Mouse (Mus musculus) liver, embryonic 15.5 days (tissue): ENCODE results near the gene Dusp16. TPM values are rescaled to one million over a fixed set of nuclear protein-coding genes. Genes with fewer than 3 reads are reported as not detected.

Experiments
- ATAC-seq: fragments of 200-750 bp; cut with Nextera tagmentation; 2 replicates; pipeline ENCODE4 v1.8.0; 2017; ENCODE audit warnings: moderate number of reproducible peaks, mild to moderate bottlenecking, moderate library complexity; ENCODE audit not compliant: insufficient read depth
- H3K27ac ChIP-seq: fragments of 300-500 bp; sonication (generic); replicated peaks from 2 replicates; pipeline ENCODE4 v1.5.1; 2015; ENCODE audit warnings: mild to moderate bottlenecking, inconsistent platforms
- H3K27me3 ChIP-seq: fragments of 300-500 bp; sonication (generic); 2 replicates; pipeline ENCODE4 v1.6.1; 2015; ENCODE audit warnings: mild to moderate bottlenecking, inconsistent platforms
- H3K36me3 ChIP-seq: fragments of 300-500 bp; sonication (generic); replicated peaks from 2 replicates; pipeline ENCODE4 v1.6.1; 2015; ENCODE audit warnings: moderate library complexity, mild to moderate bottlenecking, inconsistent platforms
- H3K4me1 ChIP-seq: fragments of 300-500 bp; sonication (generic); replicated peaks from 2 replicates; pipeline ENCODE4 v1.6.1; 2015; ENCODE audit warnings: inconsistent platforms
- H3K4me2 ChIP-seq: fragments of 300-500 bp; sonication (generic); 2 replicates; pipeline ENCODE4 v1.6.1; 2015; ENCODE audit warnings: moderate library complexity, mild to moderate bottlenecking, inconsistent platforms
- H3K4me3 ChIP-seq: fragments of 300-500 bp; sonication (generic); replicated peaks from 2 replicates; pipeline ENCODE4 v1.5.1; 2015; ENCODE audit warnings: mild to moderate bottlenecking, inconsistent platforms
- H3K9ac ChIP-seq: fragments of 300-500 bp; sonication (generic); 2 replicates; pipeline ENCODE4 v1.6.1; 2015; ENCODE audit warnings: moderate library complexity, mild to moderate bottlenecking, inconsistent platforms
- H3K9me3 ChIP-seq: fragments of 300-500 bp; sonication (generic); replicated peaks from 2 replicates; pipeline ENCODE4 v1.6.1; 2016; ENCODE audit warnings: inconsistent platforms
- WGBS: fragments of 180-500 bp; shearing (Covaris S2); methylation state at CpG from one replicate; pipeline ENCODE4 v1.1.7; 2015; ENCODE audit warnings: mixed read lengths; ENCODE audit not compliant: insufficient replicate concordance; 5-methylcytosine and 5-hydroxymethylcytosine counted together
- polyA plus RNA-seq: library from polyadenylated mRNA; unstranded; fragments of >200 nt; fragmentation: Nextera tagmentation; extraction: Ambion mirVana; gene quantifications from 2 replicates; pipeline ENCODE4 v1.2.1, GENCODE M21; 2015

The Dusp16 gene
- polyA plus RNA-seq, 1 experiment from 2014 or later: 5.1 TPM

GRCm38 (mm10) chr6:134719156-134719555 lies 73.3 kb downstream of the Dusp16 start:
- peaks cover 58% of the 10 kb centered on the region for H3K36me3 ChIP-seq
- H3K27me3 ChIP-seq: no peaks in the 10 kb centered on the region
- no peak overlapping the region for H3K9ac ChIP-seq
- no peak overlapping the region for H3K27ac ChIP-seq
- H3K4me1 ChIP-seq: peaks cover 20% of the 10 kb centered on the region
- no peak overlapping the region for H3K4me3 ChIP-seq
- H3K9me3 ChIP-seq: no peaks in the 10 kb centered on the region
- ATAC-seq: no peak
- 50% methylated on average over 5 of the region's 5 CpGs for WGBS
- H3K4me2 ChIP-seq: no peak overlapping the region

- H3K27ac ChIP-seq: no peak overlapping the region
- no peaks in the 10 kb centered on the region for H3K9me3 ChIP-seq
- H3K27me3 ChIP-seq: no peaks in the 10 kb centered on the region
- H3K4me2 ChIP-seq: no peak overlapping the region
- H3K4me3 ChIP-seq: no peak overlapping the region
- peaks cover 61% of the 10 kb centered on the region for H3K36me3 ChIP-seq
- no peak for ATAC-seq
- no peak overlapping the region for H3K9ac ChIP-seq
- H3K4me1 ChIP-seq: peaks cover 20% of the 10 kb centered on the region
- WGBS: 73% methylated on average over 11 of the region's 11 CpGs
These were observed 73.8 kb downstream of the Dusp16 start for GRCm38 (mm10) chr6:134718668-134719065.

GRCm38 (mm10) chr6:134717886-134718667 lies 74.3 kb downstream of the Dusp16 start:
- no peak for ATAC-seq

GRCm38 (mm10) chr6:134716168-134716587 lies 76.2 kb downstream of the Dusp16 start:
- Histone ChIP-seq H3K4me2 (no peak overlapping the region), H3K9ac (no peak overlapping the region), H3K9me3 (no peaks in the 10 kb centered on the region), H3K27me3 (no peaks in the 10 kb centered on the region), H3K27ac (no peak overlapping the region), H3K36me3 (peaks cover 50% of the 10 kb centered on the region), H3K4me1 (peaks cover 26% of the 10 kb centered on the region), H3K4me3 (no peak overlapping the region)
- ATAC-seq: peak; percentile 73
- 11% methylated on average over 6 of the region's 6 CpGs for WGBS

More at GRCm38 (mm10) chr6:134717886-134718667, 74.3 kb downstream of the Dusp16 start:
- no peaks in the 10 kb centered on the region for H3K9me3 ChIP-seq
- peaks cover 24% of the 10 kb centered on the region for H3K4me1 ChIP-seq
- no peak overlapping the region for H3K4me3 ChIP-seq
- no peak overlapping the region for H3K9ac ChIP-seq
- 86% methylated on average over 20 of the region's 20 CpGs for WGBS
- no peaks in the 10 kb centered on the region for H3K27me3 ChIP-seq
- no peak overlapping the region for H3K27ac ChIP-seq
- H3K36me3 ChIP-seq: peaks cover 58% of the 10 kb centered on the region
- H3K4me2 ChIP-seq: no peak overlapping the region

- no peak overlapping the region for H3K4me3 ChIP-seq
- H3K36me3 ChIP-seq: peaks cover 31% of the 10 kb centered on the region
- H3K4me2 ChIP-seq: no peak overlapping the region
- no peak overlapping the region for H3K27ac ChIP-seq
- ATAC-seq: no peak
- H3K27me3 ChIP-seq: no peaks in the 10 kb centered on the region
- 56% methylated on average over 1 of the region's 1 CpGs for whole genome bisulfite sequencing
- H3K9ac ChIP-seq: no peak overlapping the region
- H3K9me3 ChIP-seq: no peaks in the 10 kb centered on the region
- peaks cover 26% of the 10 kb centered on the region for H3K4me1 ChIP-seq
These were observed 78.5 kb downstream of the Dusp16 start for GRCm38 (mm10) chr6:134713897-134714296.

GRCm38 (mm10) chr6:134713321-134713720 lies 79.1 kb downstream of the Dusp16 start:
- Histone ChIP-seq H3K27me3 (no peaks in the 10 kb centered on the region), H3K9me3 (no peaks in the 10 kb centered on the region), H3K4me1 (peaks cover 26% of the 10 kb centered on the region), H3K27ac (no peak overlapping the region), H3K4me2 (no peak overlapping the region), H3K9ac (no peak overlapping the region), H3K36me3 (peaks cover 26% of the 10 kb centered on the region), H3K4me3 (no peak overlapping the region)
- 16% methylated on average over 3 of the region's 3 CpGs for WGBS
- ATAC-seq: no peak

- Histone ChIP-seq H3K4me1 (peaks cover 6% of the 10 kb centered on the region; the same call in 1 of the 2 replicates), H3K27me3 (no peaks in the 10 kb centered on the region), H3K27ac (no peak overlapping the region), H3K9me3 (no peaks in the 10 kb centered on the region), H3K4me3 (no peak overlapping the region), H3K9ac (no peak overlapping the region), H3K36me3 (0 out of 2 replicates have a peak, but pooled peaks cover 9% of the 10 kb centered on the region), H3K4me2 (no peak overlapping the region)
- WGBS: 88% methylated on average over 15 of the region's 15 CpGs
- no peak for ATAC-seq
These were observed 82.4 kb downstream of the Dusp16 start for GRCm38 (mm10) chr6:134710020-134710419.

GRCm38 (mm10) chr6:134706467-134706866 lies 86.0 kb downstream of the Dusp16 start:
- Histone ChIP-seq H3K9me3 (no peaks in the 10 kb centered on the region), H3K27me3 (no peaks in the 10 kb centered on the region), H3K36me3 (0 out of 2 replicates have a peak, but pooled peaks cover 3% of the 10 kb centered on the region), H3K9ac (no peak overlapping the region), H3K4me1 (no peaks in the 10 kb centered on the region), H3K27ac (no peak overlapping the region), H3K4me2 (no peak overlapping the region), H3K4me3 (no peak overlapping the region)
- no peak for ATAC-seq
- WGBS: 67% methylated on average over 4 of the region's 4 CpGs

GRCm38 (mm10) chr6:134703053-134703690 lies 89.3 kb downstream of the Dusp16 start:
- no peak overlapping the region for H3K4me3 ChIP-seq
- H3K27ac ChIP-seq: peak overlapping the region; percentile 35
- H3K27me3 ChIP-seq: no peaks in the 10 kb centered on the region
- 61% methylated on average over 4 of the region's 4 CpGs for WGBS
- H3K4me2 ChIP-seq: no peak overlapping the region
- H3K4me1 ChIP-seq: peaks cover 15% of the 10 kb centered on the region
- no peaks in the 10 kb centered on the region for H3K9me3 ChIP-seq
- ATAC-seq: peak; percentile 79
- no peak overlapping the region for H3K9ac ChIP-seq
- no peaks in the 10 kb centered on the region for H3K36me3 ChIP-seq

- peaks cover 15% of the 10 kb centered on the region for H3K4me1 ChIP-seq
- H3K27ac ChIP-seq: no peak overlapping the region
- H3K9me3 ChIP-seq: no peaks in the 10 kb centered on the region
- WGBS: 84% methylated on average over 7 of the region's 7 CpGs
- no peak for ATAC-seq
- no peak overlapping the region for H3K9ac ChIP-seq
- H3K27me3 ChIP-seq: no peaks in the 10 kb centered on the region
- H3K4me3 ChIP-seq: no peak overlapping the region
- no peak overlapping the region for H3K4me2 ChIP-seq
- H3K36me3 ChIP-seq: no peaks in the 10 kb centered on the region
These were observed 90.2 kb downstream of the Dusp16 start for GRCm38 (mm10) chr6:134702184-134702583.

GRCm38 (mm10) chr6:134701211-134701602 lies 91.2 kb downstream of the Dusp16 start:
- no peak overlapping the region for H3K4me2 ChIP-seq
- no peak overlapping the region for H3K9ac ChIP-seq
- 67% methylated on average over 6 of the region's 6 CpGs for WGBS
- no peaks in the 10 kb centered on the region for H3K36me3 ChIP-seq
- no peaks in the 10 kb centered on the region for H3K27me3 ChIP-seq
- H3K9me3 ChIP-seq: no peaks in the 10 kb centered on the region
- no peak overlapping the region for H3K4me3 ChIP-seq
- no peak for ATAC-seq
- H3K27ac ChIP-seq: peak overlapping the region; percentile 14; the same call in 1 of the 2 replicates
- peaks cover 15% of the 10 kb centered on the region for H3K4me1 ChIP-seq
